In genomic region chr12:106183973-106184372, GRCm38 (mm10) we compare ENCODE assay signal across 24 mouse cellular contexts.
"Had no signal": no experiment of that assay in that cellular context is flagged by ENCODE, and none has a peak within 500 bp of the region (broad histone marks: within the 10 kb centered on the region; RNA-seq: fewer than 3 reads in every experiment).

No protein-coding gene starts in this region.

- H3K4me1 ChIP-seq: heart, embryonic 10.5 days; heart, embryonic 12.5 days; hindbrain, embryonic 12.5 days; intestine, embryonic 15.5 days; limb, embryonic 10.5 days had no signal

- H3K27ac ChIP-seq: gastrocnemius, adult 2 months; heart, embryonic 10.5 days; hindbrain, embryonic 10.5 days; hindbrain, embryonic 12.5 days; hindbrain, embryonic 14.5 days; intestine, embryonic 15.5 days; left cerebral cortex, adult 2 months; limb, embryonic 10.5 days; limb, embryonic 12.5 days had no signal

- H3K27me3 ChIP-seq: hindbrain, embryonic 12.5 days; intestine, embryonic 15.5 days had no signal

- ATAC-seq: hindbrain, embryonic 16.5 days; inflammation-experienced regulatory T-cells, adult 6 months; intestine, embryonic 15.5 days; intestine, postnatal 0 days had no signal

- H3K4me3 ChIP-seq: gastrocnemius, adult 2 months; heart, embryonic 10.5 days; heart, embryonic 12.5 days; hindbrain, embryonic 10.5 days; hindbrain, embryonic 12.5 days; intestine, embryonic 15.5 days; left cerebral cortex, adult 2 months; limb, embryonic 10.5 days; limb, embryonic 12.5 days had no signal

- DNase-seq: gastrocnemius, adult 2 months; gastrocnemius, postnatal 10 days; gastrocnemius, postnatal 25 days; heart, adult 18-20 months; heart, postnatal 10 days; heart, postnatal 4 days; kidney, adult 18-20 months; kidney, adult 8-10 months; kidney, postnatal 10 days; kidney, postnatal 25 days; kidney, postnatal 4 days; liver had no signal

- H3K4me2 ChIP-seq: heart, embryonic 12.5 days; hindbrain, embryonic 12.5 days; hindbrain, embryonic 14.5 days; intestine, embryonic 15.5 days; limb, embryonic 12.5 days had no signal

- H3K9me3 ChIP-seq: heart, embryonic 10.5 days; heart, embryonic 12.5 days; hindbrain, embryonic 10.5 days; hindbrain, embryonic 12.5 days; intestine, embryonic 15.5 days; limb, embryonic 10.5 days had no signal

- H3K9ac ChIP-seq: heart, embryonic 12.5 days; hindbrain, embryonic 12.5 days; hindbrain, embryonic 14.5 days; intestine, embryonic 15.5 days; limb, embryonic 12.5 days had no signal

- H3K36me3 ChIP-seq: heart, embryonic 10.5 days; heart, embryonic 12.5 days; hindbrain, embryonic 10.5 days; hindbrain, embryonic 12.5 days; intestine, embryonic 15.5 days; limb, embryonic 10.5 days; limb, embryonic 12.5 days had no signal
